Mouse (Mus musculus) MEL (cell line): ENCODE measurements at regions not wholly inside any gene's neighbourhood (a gene's known extent, or its start where the extent isn't known, plus 50 kb on each side); places are given as distances from the start of the nearest gene placed in this dataset.

Source experiments
- DNase-seq: peaks from one replicate; pipeline ENCODE4 v3.0.0; 2011; ENCODE audit warnings: low read depth, low spot score
- H3K27ac ChIP-seq: 2 replicates; pipeline ENCODE4 v1.5.1; 2012; ENCODE audit warnings: low read depth, mild to moderate bottlenecking, control low read depth, low read length, moderate library complexity; ENCODE audit not compliant: control insufficient read depth
- H3K27me3 ChIP-seq, 2 experiments: fragments of 150-350 bp in 1 of 2; sonication (generic) in 1 of 2; 2 replicates each; pipeline ENCODE4 v1.6.1; 2012; ENCODE audit warnings: low read length in 2 of 2, mild to moderate bottlenecking in 2 of 2, improper control_type of control experiment in 1 of 2, moderate library complexity in 1 of 2; ENCODE audit not compliant: insufficient read depth in 2 of 2, control insufficient read depth in 1 of 2
- H3K36me3 ChIP-seq, 2 experiments: 2 replicates each; pipeline ENCODE4 v1.6.1; 2012 to 2014; ENCODE audit warnings: low read length in 2 of 2, improper control_type of control experiment in 1 of 2, inconsistent platforms in 1 of 2, mild to moderate bottlenecking in 1 of 2; ENCODE audit not compliant: insufficient read depth in 2 of 2, control insufficient read depth in 1 of 2
- H3K4me1 ChIP-seq, 2 experiments: fragments of 150-350 bp in 1 of 2; sonication (generic) in 1 of 2; 2 replicates each; pipeline ENCODE4 v1.6.1; 2012; ENCODE audit warnings: low read length in 2 of 2, improper control_type of control experiment in 1 of 2, mild to moderate bottlenecking in 1 of 2; ENCODE audit not compliant: insufficient read depth in 2 of 2, control insufficient read depth in 1 of 2
- H3K4me3 ChIP-seq, 2 experiments: fragments of 150-350 bp in 1 of 2; sonication (generic) in 1 of 2; 2 replicates each; pipeline ENCODE4 v1.5.1; 2012; ENCODE audit warnings: low read depth in 2 of 2, low read length in 2 of 2, mild to moderate bottlenecking in 2 of 2, moderate library complexity in 2 of 2, control low read depth in 1 of 2, improper control_type of control experiment in 1 of 2; ENCODE audit not compliant: control insufficient read depth in 1 of 2, insufficient read depth in 1 of 2
- H3K79me2 ChIP-seq: 2 replicates; pipeline ENCODE4 v1.6.1; 2012; ENCODE audit warnings: mild to moderate bottlenecking, low read length, moderate library complexity; ENCODE audit not compliant: control insufficient read depth, poor library complexity, insufficient read depth
- H3K9ac ChIP-seq: 2 replicates; pipeline ENCODE4 v1.6.1; 2012; ENCODE audit warnings: low read depth, mild to moderate bottlenecking, control low read depth, low read length, moderate library complexity; ENCODE audit not compliant: control insufficient read depth, poor library complexity, severe bottlenecking
- H3K9me3 ChIP-seq: fragments of 150-350 bp; sonication (generic); replicated peaks from 2 replicates; pipeline ENCODE4 v1.6.1; 2012; ENCODE audit warnings: mild to moderate bottlenecking, low read length, improper control_type of control experiment, moderate library complexity; ENCODE audit not compliant: insufficient read depth
- BHLHE40 ChIP-seq: IDR thresholded peaks from 2 replicates; pipeline ENCODE4 v1.6.1; 2012; ENCODE audit warnings: low read depth, mild to moderate bottlenecking, inconsistent platforms, low read length, improper control_type of control experiment, borderline replicate concordance
- CTCF ChIP-seq, 3 experiments: IDR thresholded peaks in 2 of 3; conservative IDR thresholded peaks in 1 of 3; 2 replicates each; pipeline ENCODE4 v1.5.1; 2011 to 2012; ENCODE audit warnings: low read length in 3 of 3, low read depth in 2 of 3, mild to moderate bottlenecking in 2 of 3, improper control_type of control experiment in 1 of 3, inconsistent platforms in 1 of 3, mixed read lengths in 1 of 3, moderate library complexity in 1 of 3; ENCODE audit not compliant: control insufficient read depth in 1 of 3, insufficient read depth in 1 of 3, poor library complexity in 1 of 3, severe bottlenecking in 1 of 3
- E2F4 ChIP-seq: IDR thresholded peaks from 2 replicates; pipeline ENCODE4 v1.6.1; 2011; ENCODE audit warnings: low read depth, low read length, improper control_type of control experiment, borderline replicate concordance
- ELF1 ChIP-seq: IDR thresholded peaks from 2 replicates; pipeline ENCODE4 v1.6.1; 2014; ENCODE audit warnings: low read depth, mild to moderate bottlenecking, inconsistent platforms, low read length, improper control_type of control experiment, moderate library complexity
- EP300 ChIP-seq, 2 experiments: IDR thresholded peaks; 2 replicates each; pipeline ENCODE4 v1.6.1; 2011; ENCODE audit warnings: improper control_type of control experiment in 2 of 2, low read length in 2 of 2, low read depth in 1 of 2, mild to moderate bottlenecking in 1 of 2
- GABPA ChIP-seq: IDR thresholded peaks from 2 replicates; pipeline ENCODE4 v1.6.1; 2012; ENCODE audit warnings: low read depth, mild to moderate bottlenecking, inconsistent platforms, low read length, improper control_type of control experiment, moderate library complexity
- GATA1 ChIP-seq: IDR thresholded peaks from 2 replicates; pipeline ENCODE4 v1.6.1; 2011; ENCODE audit warnings: low read depth, low read length, improper control_type of control experiment
- HCFC1 ChIP-seq: IDR thresholded peaks from 2 replicates; pipeline ENCODE4 v1.6.1; 2012; ENCODE audit warnings: low read depth, mild to moderate bottlenecking, inconsistent platforms, low read length, improper control_type of control experiment, moderate library complexity
- MAX ChIP-seq: IDR thresholded peaks from 2 replicates; pipeline ENCODE4 v1.6.1; 2011; ENCODE audit warnings: low read length, improper control_type of control experiment
- MAZ ChIP-seq: IDR thresholded peaks from 2 replicates; pipeline ENCODE4 v1.6.1; 2012; ENCODE audit warnings: low read depth, mild to moderate bottlenecking, inconsistent platforms, low read length, improper control_type of control experiment
- MEF2A ChIP-seq: IDR thresholded peaks from 2 replicates; pipeline ENCODE4 v1.6.1; 2014; ENCODE audit warnings: low read depth, mild to moderate bottlenecking, inconsistent platforms, low read length, improper control_type of control experiment; ENCODE audit not compliant: poor library complexity, insufficient replicate concordance, severe bottlenecking; ENCODE audit errors: extremely low read depth
- NRF1 ChIP-seq: IDR thresholded peaks from 2 replicates; pipeline ENCODE4 v1.6.1; 2014; ENCODE audit warnings: low read depth, mild to moderate bottlenecking, inconsistent platforms, low read length, improper control_type of control experiment, moderate library complexity; ENCODE audit not compliant: poor library complexity, insufficient read depth, severe bottlenecking
- POLR2A ChIP-seq, 2 experiments: IDR thresholded peaks; 2 replicates each; pipeline ENCODE4 v1.6.1; 2011 to 2012; ENCODE audit warnings: low read length in 2 of 2, mild to moderate bottlenecking in 2 of 2, control low read depth in 1 of 2, improper control_type of control experiment in 1 of 2, low read depth in 1 of 2, moderate library complexity in 1 of 2; ENCODE audit not compliant: control insufficient read depth in 1 of 2, insufficient read depth in 1 of 2, poor library complexity in 1 of 2
- RCOR1 ChIP-seq: IDR thresholded peaks from 2 replicates; pipeline ENCODE4 v1.6.1; 2012; ENCODE audit warnings: low read depth, mild to moderate bottlenecking, inconsistent platforms, low read length, improper control_type of control experiment
- SIN3A ChIP-seq: IDR thresholded peaks from 2 replicates; pipeline ENCODE4 v1.6.1; 2012; ENCODE audit warnings: low read length, improper control_type of control experiment, inconsistent platforms
- SMC3 ChIP-seq: IDR thresholded peaks from 2 replicates; pipeline ENCODE4 v1.6.1; 2011; ENCODE audit warnings: low read depth, low read length, improper control_type of control experiment
- TCF12 ChIP-seq: IDR thresholded peaks from 2 replicates; pipeline ENCODE4 v1.6.1; 2014; ENCODE audit warnings: low read depth, mild to moderate bottlenecking, inconsistent platforms, low read length, improper control_type of control experiment, moderate library complexity
- USF1 ChIP-seq: IDR thresholded peaks from 2 replicates; pipeline ENCODE4 v1.6.1; 2014; ENCODE audit warnings: low read depth, mild to moderate bottlenecking, inconsistent platforms, low read length, improper control_type of control experiment, moderate library complexity
- ZC3H11A ChIP-seq: IDR thresholded peaks from 2 replicates; pipeline ENCODE4 v1.6.1; 2012; ENCODE audit warnings: low read depth, mild to moderate bottlenecking, inconsistent platforms, low read length, improper control_type of control experiment
- ZMIZ1 ChIP-seq: IDR thresholded peaks from 2 replicates; pipeline ENCODE4 v1.6.1; 2012; ENCODE audit warnings: low read depth, mild to moderate bottlenecking, inconsistent platforms, low read length, improper control_type of control experiment, moderate library complexity

DNA sequence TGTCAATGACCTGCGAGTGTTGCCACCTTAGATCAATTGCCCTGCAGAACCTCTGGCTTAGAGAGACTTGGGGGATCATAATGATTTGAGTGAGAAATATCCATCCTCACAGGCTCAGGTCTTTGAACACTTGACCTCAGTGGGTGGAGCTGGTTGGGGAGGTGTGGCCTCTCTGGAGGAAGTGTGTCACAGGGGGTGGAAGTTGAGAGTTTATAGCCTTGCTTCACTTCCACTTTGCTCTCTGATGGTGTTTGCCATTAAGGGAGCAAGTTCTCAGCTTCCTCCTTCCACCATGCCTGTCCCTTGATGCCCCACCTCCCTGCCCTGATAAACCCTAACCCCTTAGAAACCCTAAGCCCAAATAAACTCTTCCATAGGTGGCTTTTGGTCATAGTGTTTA is 423.7 kb downstream of the Cdh26 start:
- DNase-seq: no peak
- Histone ChIP-seq H3K27ac (no peak overlapping the region), H3K4me3 (no peak overlapping the region), H3K79me2 (no peaks in the 10 kb centered on the region), H3K9ac (no peak overlapping the region), H3K36me3 (no peaks in the 10 kb centered on the region), H3K4me1 (no peaks in the 10 kb centered on the region), H3K9me3 (no peaks in the 10 kb centered on the region), H3K27me3 (no peaks in the 10 kb centered on the region)
- TF ChIP-seq HCFC1 (no peak), E2F4 (no peak), MAX (no peak), ELF1 (no peak), MAZ (no peak), GATA1 (no peak), MEF2A (no peak), RCOR1 (no peak), USF1 (no peak)

DNA sequence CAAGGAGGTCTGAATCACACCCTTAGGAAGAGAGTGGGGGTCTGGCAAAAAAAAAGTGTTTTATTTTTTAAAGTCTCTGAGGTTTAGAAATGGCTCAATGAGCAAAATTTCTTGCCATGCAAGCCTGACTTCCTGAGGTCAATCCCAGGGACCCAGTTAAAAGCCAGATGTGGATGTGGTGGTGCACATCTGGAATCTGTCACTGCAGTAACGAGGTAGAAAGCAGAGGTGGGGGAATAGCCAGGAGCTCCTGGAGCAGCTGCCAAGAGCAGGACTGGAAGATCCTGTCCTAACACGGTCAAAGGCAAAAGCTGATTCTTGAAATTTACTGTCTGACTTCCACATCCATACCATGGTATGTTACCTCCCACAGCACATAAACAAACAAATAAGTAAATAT is 424.4 kb downstream of the Cdh26 start:
- Histone ChIP-seq H3K9me3 (no peaks in the 10 kb centered on the region), H3K4me3 (no peak overlapping the region), H3K4me1 (no peaks in the 10 kb centered on the region), H3K36me3 (no peaks in the 10 kb centered on the region), H3K27me3 (no peaks in the 10 kb centered on the region), H3K9ac (no peak overlapping the region), H3K27ac (no peak overlapping the region), H3K79me2 (no peaks in the 10 kb centered on the region)
- no peak for DNase-seq
- TF ChIP-seq POLR2A (IDR thresholded peaks at IDR 0.05; ENCODE audit: control insufficient read depth in 1 of 2, insufficient read depth in 1 of 2, low read depth in 1 of 2, low read length in 2 of 2, poor library complexity in 1 of 2) (no peak), TCF12 (no peak), NRF1 (no peak), CTCF (IDR thresholded peaks at IDR 0.05 in 2 of 3, conservative IDR thresholded peaks at IDR 0.05 in 1 of 3; ENCODE audit: control insufficient read depth in 1 of 3, insufficient read depth in 1 of 3, low read depth in 2 of 3, low read length in 3 of 3, poor library complexity in 1 of 3, severe bottlenecking in 1 of 3) (no peak), USF1 (no peak), BHLHE40 (no peak), GABPA (no peak), SMC3 (no peak), ZMIZ1 (no peak), MAZ (no peak), EP300 (IDR thresholded peaks at IDR 0.05; ENCODE audit: low read depth in 1 of 2, low read length in 2 of 2) (no peak), HCFC1 (no peak), SIN3A (no peak), ZC3H11A (no peak)
